Mouse (Mus musculus) midbrain, embryonic 14.5 days (tissue): ENCODE data around the gene Synm. TPM values are rescaled to one million over a fixed set of nuclear protein-coding genes. Genes with fewer than 3 reads are reported as not detected.

Source experiments
- ATAC-seq: fragments of 200-750 bp; cut with Nextera tagmentation; 2 replicates; pipeline ENCODE4 v1.8.0; 2017; ENCODE audit warnings: moderate number of reproducible peaks, moderate library complexity; ENCODE audit not compliant: low FRiP score, low TSS enrichment
- DNase-seq: peaks from one replicate; pipeline ENCODE4 v3.0.0-alpha.2; 2015
- H3K27ac ChIP-seq: fragments of 300-500 bp; sonication (generic); replicated peaks from 2 replicates; pipeline ENCODE4 v1.5.1; 2014; ENCODE audit warnings: mild to moderate bottlenecking, low read depth, low read length, moderate library complexity
- H3K27me3 ChIP-seq: fragments of 300-500 bp; sonication (generic); 2 replicates; pipeline ENCODE4 v1.6.1; 2014; ENCODE audit warnings: low read length, control low read depth, mixed read lengths; ENCODE audit not compliant: control insufficient read depth, insufficient read depth
- H3K36me3 ChIP-seq: fragments of 300-500 bp; sonication (generic); 2 replicates; pipeline ENCODE4 v1.6.1; 2014; ENCODE audit warnings: low read length, control low read depth; ENCODE audit not compliant: control insufficient read depth, insufficient read depth
- H3K4me1 ChIP-seq: fragments of 300-500 bp; sonication (generic); 2 replicates; pipeline ENCODE4 v1.6.1; 2014; ENCODE audit warnings: mild to moderate bottlenecking, antibody characterized with exemption, low read length, control low read depth; ENCODE audit not compliant: control insufficient read depth, insufficient read depth
- H3K4me2 ChIP-seq: fragments of 300-500 bp; sonication (generic); 2 replicates; pipeline ENCODE4 v1.6.1; 2014; ENCODE audit warnings: mild to moderate bottlenecking, low read length, moderate library complexity
- H3K4me3 ChIP-seq: fragments of 300-500 bp; sonication (generic); replicated peaks from 2 replicates; pipeline ENCODE4 v1.5.1; 2014; ENCODE audit warnings: low read depth, low read length
- H3K9ac ChIP-seq: fragments of 300-500 bp; sonication (generic); replicated peaks from 2 replicates; pipeline ENCODE4 v1.6.1; 2014; ENCODE audit warnings: mild to moderate bottlenecking, low read length, moderate library complexity
- H3K9me3 ChIP-seq: fragments of 300-500 bp; sonication (generic); 2 replicates; pipeline ENCODE4 v1.6.1; 2016; ENCODE audit warnings: low read length, control low read depth, mixed read lengths; ENCODE audit not compliant: control insufficient read depth
- WGBS: fragments of 180-500 bp; shearing (Covaris S2); extraction: QIAGEN DNeasy Blood & Tissue Kit; methylation state at CpG from one replicate; pipeline ENCODE4 v1.1.7; 2014; 5-methylcytosine and 5-hydroxymethylcytosine counted together
- polyA plus RNA-seq: library from polyadenylated mRNA; unstranded; fragments of >200 nt; fragmentation: Nextera tagmentation; extraction: Ambion mirVana; gene quantifications from 2 replicates; pipeline ENCODE4 v1.2.1, GENCODE M21; 2014

Gene Synm
- polyA plus RNA-seq = 2.0 and 2.4 TPM in 2 replicates

GRCm38 (mm10) chr7:67759629-67759995, at the start of gene Synm:
Gene Synm, minus strand, starts transcription at chr7:67759742.
- Histone ChIP-seq H3K9ac (peak within 1 kb of the TSS; percentile 60), H3K27me3 (peaks cover 10% of the 10 kb centered on the region; the same call in 1 of the 2 replicates), H3K27ac (peak within 1 kb of the TSS; percentile 75), H3K9me3 (no peaks in the 10 kb centered on the region), H3K4me1 (0 out of 2 replicates have a peak, but pooled peaks cover 2% of the 10 kb centered on the region), H3K4me3 (peak within 1 kb of the TSS; percentile 56), H3K36me3 (no peaks in the 10 kb centered on the region), H3K4me2 (peak within 1 kb of the TSS; percentile 98)
- WGBS = under 1% methylated on average over 37 of the region's 37 CpGs
- peak; percentile 93 for ATAC-seq
- DNase-seq = peak; percentile 93

GRCm38 (mm10) chr7:67803857-67804215, 44.3 kb upstream of the Synm start:
- no peaks in the 10 kb centered on the region for H3K9me3 ChIP-seq
- H3K4me1 ChIP-seq = peaks cover 6% of the 10 kb centered on the region; the same call in 1 of the 2 replicates
- no peak for DNase-seq
- H3K36me3 ChIP-seq = no peaks in the 10 kb centered on the region
- 0 out of 2 replicates have a peak overlapping the region, but pooled peaks have one; percentile 9 for H3K9ac ChIP-seq
- peak; percentile 24; the same call in 1 of the 2 replicates for ATAC-seq
- peak overlapping the region; percentile 52 for H3K4me2 ChIP-seq
- 15% methylated on average over 12 of the region's 13 CpGs for WGBS
- H3K27me3 ChIP-seq = no peaks in the 10 kb centered on the region
- H3K27ac ChIP-seq = no peak overlapping the region
- peak overlapping the region; percentile 25 for H3K4me3 ChIP-seq

- Histone ChIP-seq H3K27ac (no peak overlapping the region), H3K36me3 (no peaks in the 10 kb centered on the region), H3K9me3 (no peaks in the 10 kb centered on the region), H3K4me3 (peak overlapping the region; percentile 25), H3K9ac (no peak overlapping the region), H3K4me1 (peaks cover 6% of the 10 kb centered on the region; the same call in 1 of the 2 replicates), H3K4me2 (peak overlapping the region; percentile 52), H3K27me3 (no peaks in the 10 kb centered on the region)
- ATAC-seq = peak; percentile 58; the same call in 1 of the 2 replicates
- 17% methylated on average over 28 of the region's 28 CpGs for WGBS
- peak; percentile 86 for DNase-seq
Measured at GRCm38 (mm10) chr7:67803015-67803856, 43.7 kb upstream of the Synm start.

- H3K9me3 ChIP-seq = no peaks in the 10 kb centered on the region
- no peak overlapping the region for H3K27ac ChIP-seq
- H3K9ac ChIP-seq = no peak overlapping the region
- no peak overlapping the region for H3K4me3 ChIP-seq
- ATAC-seq (no peak), DNase-seq (no peak)
- no peak overlapping the region for H3K4me2 ChIP-seq
- H3K4me1 ChIP-seq = peaks cover 6% of the 10 kb centered on the region; the same call in 1 of the 2 replicates
- no peaks in the 10 kb centered on the region for H3K27me3 ChIP-seq
- no peaks in the 10 kb centered on the region for H3K36me3 ChIP-seq
- 34% methylated on average over 4 of the region's 4 CpGs for whole genome bisulfite sequencing
Measured at GRCm38 (mm10) chr7:67801022-67801421, 41.5 kb upstream of the Synm start.

DNA sequence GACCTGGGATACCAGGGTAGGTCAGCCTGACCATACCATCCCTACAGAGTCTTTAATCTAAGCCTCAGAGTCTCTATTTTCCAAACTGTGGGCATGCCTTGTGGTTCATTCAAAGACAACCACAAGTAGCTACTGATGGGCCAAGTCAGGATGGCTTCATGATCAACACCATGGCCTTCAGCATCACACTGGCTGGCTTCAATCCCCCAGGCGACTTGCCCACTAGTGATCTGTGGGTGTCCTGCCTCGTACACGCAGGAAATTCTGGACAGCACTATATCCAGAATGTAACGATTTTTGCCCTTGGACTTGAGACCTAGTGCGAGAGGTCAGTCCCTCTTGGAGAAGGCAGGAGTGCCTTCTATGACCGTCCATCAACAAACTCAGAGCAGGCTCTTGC, 41.0 kb upstream of the Synm start:
- WGBS = 90% methylated on average over 6 of the region's 6 CpGs
- H3K9ac ChIP-seq = no peak overlapping the region
- H3K27ac ChIP-seq = no peak overlapping the region

GRCm38 (mm10) chr7:67798476-67798875, 38.9 kb upstream of the Synm start:
- Histone ChIP-seq H3K9ac (no peak overlapping the region), H3K36me3 (no peaks in the 10 kb centered on the region), H3K4me1 (peaks cover under 1% of the 10 kb centered on the region; the same call in 1 of the 2 replicates), H3K9me3 (no peaks in the 10 kb centered on the region), H3K27me3 (no peaks in the 10 kb centered on the region), H3K27ac (no peak overlapping the region), H3K4me3 (no peak overlapping the region), H3K4me2 (no peak overlapping the region)
- DNase-seq (no peak), ATAC-seq (no peak)
- WGBS = 87% methylated on average over 4 of the region's 4 CpGs

More for the DNA sequence above, 41.0 kb upstream of the Synm start:
- Histone ChIP-seq H3K27me3 (no peaks in the 10 kb centered on the region), H3K36me3 (no peaks in the 10 kb centered on the region), H3K9me3 (no peaks in the 10 kb centered on the region), H3K4me2 (no peak overlapping the region), H3K4me1 (peaks cover 6% of the 10 kb centered on the region; the same call in 1 of the 2 replicates), H3K4me3 (no peak overlapping the region)
- DNase-seq (no peak), ATAC-seq (no peak)

DNA sequence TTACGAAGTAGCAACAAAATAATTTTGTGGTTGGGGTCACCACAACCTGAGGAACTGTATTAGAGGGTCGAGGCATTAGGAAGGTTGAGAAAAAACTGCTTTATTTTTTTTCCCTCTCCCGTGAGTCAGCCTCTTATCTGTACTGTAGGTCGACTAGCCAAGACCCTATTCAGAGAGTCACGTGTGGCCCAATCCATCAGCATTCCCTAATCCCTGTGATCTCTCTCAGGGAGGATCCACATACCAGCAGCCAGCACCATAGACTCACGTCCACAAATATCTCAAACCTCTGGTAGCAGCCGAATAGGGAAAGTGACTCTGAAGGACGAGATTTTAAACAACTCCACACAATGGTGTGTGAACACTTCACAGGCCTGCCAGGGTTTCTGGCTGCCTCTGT, 37.5 kb upstream of the Synm start:
- Histone ChIP-seq H3K27ac (no peak overlapping the region), H3K9ac (no peak overlapping the region), H3K36me3 (no peaks in the 10 kb centered on the region), H3K4me3 (no peak overlapping the region), H3K9me3 (no peaks in the 10 kb centered on the region), H3K4me1 (no peaks in the 10 kb centered on the region), H3K4me2 (no peak overlapping the region), H3K27me3 (no peaks in the 10 kb centered on the region)
- ATAC-seq (no peak), DNase-seq (no peak)
- 36% methylated on average over 8 of the region's 8 CpGs for WGBS

DNA sequence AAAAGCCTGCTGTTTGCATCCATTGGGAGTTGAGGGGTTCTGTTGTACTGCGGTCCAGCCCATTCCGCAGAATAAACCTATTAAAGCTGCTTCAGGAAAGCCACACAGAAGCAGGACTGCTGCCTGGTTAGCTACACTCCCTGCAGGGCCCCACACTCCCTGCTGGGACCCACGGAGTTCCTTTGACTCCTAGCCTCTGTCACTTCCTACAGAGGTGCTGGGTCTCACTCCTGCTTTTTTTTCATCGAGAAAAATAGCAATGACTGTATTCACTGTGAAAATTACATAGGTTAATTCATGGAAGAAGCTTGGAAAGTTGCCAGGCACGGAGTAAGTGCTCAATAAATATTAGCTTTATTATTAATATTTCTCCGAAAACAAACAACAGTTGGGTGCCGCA, 33.9 kb upstream of the Synm start:
- Histone ChIP-seq H3K4me2 (no peak overlapping the region), H3K4me3 (no peak overlapping the region), H3K4me1 (no peaks in the 10 kb centered on the region), H3K27ac (no peak overlapping the region), H3K36me3 (no peaks in the 10 kb centered on the region), H3K27me3 (no peaks in the 10 kb centered on the region), H3K9me3 (no peaks in the 10 kb centered on the region), H3K9ac (no peak overlapping the region)
- 72% methylated on average over 7 of the region's 7 CpGs for WGBS
- DNase-seq (no peak), ATAC-seq (no peak)

DNA sequence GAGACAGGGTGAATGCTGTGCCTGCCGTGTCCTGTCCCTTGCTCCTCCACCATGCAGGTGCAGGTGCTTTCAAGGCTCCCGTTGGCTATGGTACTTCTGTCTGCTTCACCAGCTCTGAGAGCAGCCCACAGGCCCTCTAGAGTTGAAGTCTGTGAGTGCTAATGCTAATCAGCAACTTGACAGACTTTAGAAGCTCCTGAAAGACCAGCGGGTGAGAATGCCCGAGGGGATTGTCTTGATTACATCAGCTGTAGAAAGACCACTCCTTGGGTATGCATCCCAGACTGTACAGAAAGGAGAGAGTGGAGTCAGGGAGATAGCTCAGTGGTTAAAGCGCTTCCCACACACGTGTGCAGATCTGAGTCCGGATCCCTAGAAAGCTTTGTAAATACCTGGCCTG, 31.7 kb upstream of the Synm start:
- ATAC-seq = no peak
- no peak for DNase-seq
- H3K36me3 ChIP-seq = no peaks in the 10 kb centered on the region
- H3K27me3 ChIP-seq = no peaks in the 10 kb centered on the region
- H3K4me3 ChIP-seq = no peak overlapping the region
- H3K4me1 ChIP-seq = no peaks in the 10 kb centered on the region
- H3K9ac ChIP-seq = no peak overlapping the region
- no peak overlapping the region for H3K27ac ChIP-seq
- H3K4me2 ChIP-seq = no peak overlapping the region
- H3K9me3 ChIP-seq = no peaks in the 10 kb centered on the region
- WGBS = 57% methylated on average over 7 of the region's 7 CpGs
